Mouse (Mus musculus) megakaryocyte, embryonic 14.5 days (primary cell): ENCODE data around the gene Tfb1m. TPM values are rescaled to one million over a fixed set of nuclear protein-coding genes. Genes with fewer than 3 reads are reported as not detected.

ENCODE experiments used
- H3K27me3 ChIP-seq: replicated peaks from 2 replicates; pipeline ENCODE3; 2012; ENCODE audit warnings: inconsistent platforms
- H3K36me3 ChIP-seq: replicated peaks from 2 replicates; pipeline ENCODE3; 2012; ENCODE audit warnings: low read length, inconsistent platforms, mixed read lengths
- H3K4me1 ChIP-seq: 2 replicates; pipeline ENCODE4 v1.6.1; 2012; ENCODE audit warnings: inconsistent platforms
- H3K4me3 ChIP-seq: replicated peaks from 2 replicates; pipeline ENCODE3; 2012; ENCODE audit warnings: moderate library complexity, mild to moderate bottlenecking, inconsistent platforms
- H3K9me3 ChIP-seq: 2 replicates; pipeline ENCODE4 v1.6.1; 2012; ENCODE audit warnings: inconsistent platforms
- FLI1 ChIP-seq: IDR thresholded peaks from 2 replicates; pipeline ENCODE4 v1.6.1; 2012; ENCODE audit warnings: low read length, inconsistent platforms, mixed read lengths
- GATA1 ChIP-seq: IDR thresholded peaks from 3 replicates; pipeline ENCODE4 v1.6.1; 2012; ENCODE audit warnings: mixed read lengths, low read length, inconsistent platforms, borderline replicate concordance
- polyA plus RNA-seq: library from polyadenylated mRNA; stranded (reverse); fragments of >175 nt; gene quantifications from 2 replicates; pipeline ENCODE4 v1.2.3, GENCODE M21; 2012; ENCODE audit warnings: low replicate concordance; ENCODE audit not compliant: insufficient read depth

Gene Tfb1m
- polyA plus RNA-seq, 1 experiment, result 0.53 TPM

GRCm38 (mm10) chr17:3515851-3516250, 41.7 kb downstream of the Tfb1m start:
- Histone ChIP-seq H3K36me3 (peaks cover 29% of the 10 kb centered on the region), H3K4me1 (no peaks in the 10 kb centered on the region; the same call in none of the 2 replicates), H3K4me3 (no peak overlapping the region), H3K27me3 (no peaks in the 10 kb centered on the region), H3K9me3 (no peaks in the 10 kb centered on the region)
- TF ChIP-seq GATA1, result no peak

GRCm38 (mm10) chr17:3514316-3514715, 43.3 kb downstream of the Tfb1m start:
- Histone ChIP-seq H3K4me1 (peaks cover 3% of the 10 kb centered on the region; the same call in 1 of the 2 replicates), H3K4me3 (no peak overlapping the region), H3K36me3 (peaks cover 19% of the 10 kb centered on the region), H3K27me3 (no peaks in the 10 kb centered on the region), H3K9me3 (no peaks in the 10 kb centered on the region)
- TF ChIP-seq GATA1, result no peak
- no peak for TF ChIP-seq FLI1

- Histone ChIP-seq H3K36me3 (peaks cover 4% of the 10 kb centered on the region), H3K9me3 (no peaks in the 10 kb centered on the region), H3K4me1 (peaks cover 3% of the 10 kb centered on the region; the same call in 1 of the 2 replicates), H3K27me3 (peaks cover 4% of the 10 kb centered on the region), H3K4me3 (no peak overlapping the region)
- TF ChIP-seq FLI1, result no peak
- no peak for TF ChIP-seq GATA1
Measured at GRCm38 (mm10) chr17:3509841-3510240, 47.7 kb downstream of the Tfb1m start.

GRCm38 (mm10) chr17:3506508-3506907, 51.1 kb downstream of the Tfb1m start:
- TF ChIP-seq FLI1 (no peak), GATA1 (no peak)
- H3K4me3 ChIP-seq, result no peak overlapping the region
- H3K36me3 ChIP-seq, result no peaks in the 10 kb centered on the region
- H3K9me3 ChIP-seq, result no peaks in the 10 kb centered on the region
- H3K4me1 ChIP-seq, result peaks cover 3% of the 10 kb centered on the region; the same call in 1 of the 2 replicates
- H3K27me3 ChIP-seq, result peaks cover 9% of the 10 kb centered on the region

- no peak overlapping the region for H3K4me3 ChIP-seq
- no peaks in the 10 kb centered on the region for H3K9me3 ChIP-seq
- H3K36me3 ChIP-seq, result no peaks in the 10 kb centered on the region
- peaks cover 3% of the 10 kb centered on the region; the same call in 1 of the 2 replicates for H3K4me1 ChIP-seq
- no peak for TF ChIP-seq GATA1
- no peak for TF ChIP-seq FLI1
- peaks cover 9% of the 10 kb centered on the region for H3K27me3 ChIP-seq
Measured at GRCm38 (mm10) chr17:3505711-3506110, 51.9 kb downstream of the Tfb1m start.

- H3K4me3 ChIP-seq, result no peak overlapping the region
- no peak for TF ChIP-seq GATA1
- TF ChIP-seq FLI1, result no peak
- H3K9me3 ChIP-seq, result no peaks in the 10 kb centered on the region
- H3K4me1 ChIP-seq, result no peaks in the 10 kb centered on the region
- H3K27me3 ChIP-seq, result peaks cover 10% of the 10 kb centered on the region
- no peaks in the 10 kb centered on the region for H3K36me3 ChIP-seq
Measured at GRCm38 (mm10) chr17:3500936-3501335, 56.6 kb downstream of the Tfb1m start.

- H3K9me3 ChIP-seq, result no peaks in the 10 kb centered on the region
- TF ChIP-seq GATA1, result no peak
- no peak for TF ChIP-seq FLI1
- no peaks in the 10 kb centered on the region for H3K36me3 ChIP-seq
Measured at GRCm38 (mm10) chr17:3500076-3500475, 57.5 kb downstream of the Tfb1m start.

GRCm38 (mm10) chr17:3499468-3499867, 58.1 kb downstream of the Tfb1m start:
- no peaks in the 10 kb centered on the region for H3K36me3 ChIP-seq
- H3K9me3 ChIP-seq, result no peaks in the 10 kb centered on the region
- no peak for TF ChIP-seq FLI1
- TF ChIP-seq GATA1, result no peak
- H3K27me3 ChIP-seq, result peaks cover 11% of the 10 kb centered on the region
- peaks cover 4% of the 10 kb centered on the region; the same call in 1 of the 2 replicates for H3K4me1 ChIP-seq
- no peak overlapping the region for H3K4me3 ChIP-seq

More at GRCm38 (mm10) chr17:3500076-3500475, 57.5 kb downstream of the Tfb1m start:
- no peak overlapping the region for H3K4me3 ChIP-seq
- H3K27me3 ChIP-seq, result peaks cover 13% of the 10 kb centered on the region
- peaks cover 4% of the 10 kb centered on the region; the same call in 1 of the 2 replicates for H3K4me1 ChIP-seq

- H3K9me3 ChIP-seq, result no peaks in the 10 kb centered on the region
- no peak overlapping the region for H3K4me3 ChIP-seq
- peaks cover 8% of the 10 kb centered on the region for H3K27me3 ChIP-seq
- H3K36me3 ChIP-seq, result no peaks in the 10 kb centered on the region
- TF ChIP-seq FLI1 (no peak), GATA1 (no peak)
- H3K4me1 ChIP-seq, result peaks cover 4% of the 10 kb centered on the region; the same call in 1 of the 2 replicates
Measured at GRCm38 (mm10) chr17:3498580-3498979, 59.0 kb downstream of the Tfb1m start.

GRCm38 (mm10) chr17:3498086-3498485, 59.5 kb downstream of the Tfb1m start:
- H3K36me3 ChIP-seq, result no peaks in the 10 kb centered on the region
- TF ChIP-seq GATA1, result no peak

GRCm38 (mm10) chr17:3496080-3496479, 61.5 kb downstream of the Tfb1m start:
- Histone ChIP-seq H3K4me1 (peaks cover 6% of the 10 kb centered on the region; the same call in 1 of the 2 replicates), H3K36me3 (no peaks in the 10 kb centered on the region), H3K9me3 (no peaks in the 10 kb centered on the region), H3K27me3 (peaks cover 7% of the 10 kb centered on the region), H3K4me3 (no peak overlapping the region)
- no peak for TF ChIP-seq GATA1
- TF ChIP-seq FLI1, result no peak

More at GRCm38 (mm10) chr17:3498086-3498485, 59.5 kb downstream of the Tfb1m start:
- Histone ChIP-seq H3K27me3 (peaks cover 7% of the 10 kb centered on the region), H3K9me3 (no peaks in the 10 kb centered on the region), H3K4me1 (peaks cover 4% of the 10 kb centered on the region; the same call in 1 of the 2 replicates), H3K4me3 (no peak overlapping the region)

- Histone ChIP-seq H3K36me3 (no peaks in the 10 kb centered on the region), H3K4me1 (peaks cover 8% of the 10 kb centered on the region; the same call in 1 of the 2 replicates), H3K4me3 (no peak overlapping the region), H3K27me3 (peaks cover 7% of the 10 kb centered on the region), H3K9me3 (no peaks in the 10 kb centered on the region)
- no peak for TF ChIP-seq FLI1
Measured at GRCm38 (mm10) chr17:3495576-3495975, 62.0 kb downstream of the Tfb1m start.
